Mouse (Mus musculus) liver, embryonic 11.5 days (tissue): ENCODE results near the gene Isyna1. TPM values are rescaled to one million over a fixed set of nuclear protein-coding genes. Genes with fewer than 3 reads are reported as not detected.

Experiments
- ATAC-seq: fragments of 200-750 bp; cut with Nextera tagmentation; replicated peaks from 2 replicates; pipeline ENCODE4 v1.8.0; 2017; ENCODE audit warnings: moderate number of reproducible peaks, mild to moderate bottlenecking, moderate TSS enrichment, moderate library complexity; ENCODE audit not compliant: low FRiP score
- DNase-seq: peaks from one replicate; pipeline ENCODE4 v3.0.0-alpha.2; 2017; ENCODE audit warnings: low spot score
- H3K27ac ChIP-seq: fragments of 300-500 bp; sonication (generic); 2 replicates; pipeline ENCODE4 v1.5.1; 2014; ENCODE audit warnings: mild to moderate bottlenecking, low read depth, low read length, control low read depth
- H3K27me3 ChIP-seq: fragments of 300-500 bp; sonication (generic); replicated peaks from 2 replicates; pipeline ENCODE4 v1.6.1; 2014; ENCODE audit warnings: low read length, mixed read lengths; ENCODE audit not compliant: control insufficient read depth, insufficient read depth
- H3K36me3 ChIP-seq: fragments of 300-500 bp; sonication (generic); 2 replicates; pipeline ENCODE4 v1.6.1; 2014; ENCODE audit warnings: mild to moderate bottlenecking, low read length, moderate library complexity, mixed read lengths; ENCODE audit not compliant: control insufficient read depth, insufficient read depth
- H3K4me1 ChIP-seq: fragments of 300-500 bp; sonication (generic); replicated peaks from 2 replicates; pipeline ENCODE4 v1.6.1; 2014; ENCODE audit warnings: low read length, mixed read lengths; ENCODE audit not compliant: control insufficient read depth, insufficient read depth
- H3K4me2 ChIP-seq: fragments of 300-500 bp; sonication (generic); 2 replicates; pipeline ENCODE4 v1.6.1; 2014; ENCODE audit warnings: mild to moderate bottlenecking, control low read depth, moderate library complexity
- H3K4me3 ChIP-seq: fragments of 300-500 bp; sonication (generic); 2 replicates; pipeline ENCODE4 v1.5.1; 2014; ENCODE audit warnings: low read depth, low read length, control low read depth
- H3K9ac ChIP-seq: fragments of 300-500 bp; sonication (generic); 2 replicates; pipeline ENCODE4 v1.6.1; 2014; ENCODE audit warnings: low read depth, low read length, control low read depth
- H3K9me3 ChIP-seq: fragments of 300-500 bp; sonication (generic); 2 replicates; pipeline ENCODE4 v1.6.1; 2016; ENCODE audit warnings: low read length, inconsistent platforms, mixed read lengths; ENCODE audit not compliant: control insufficient read depth
- WGBS: fragments of 180-500 bp; shearing (Covaris S2); extraction: QIAGEN DNeasy Blood & Tissue Kit; methylation state at CpG from one replicate; pipeline ENCODE4 v1.1.7; 2014; 5-methylcytosine and 5-hydroxymethylcytosine counted together
- polyA plus RNA-seq: library from polyadenylated mRNA; unstranded; fragments of >200 nt; fragmentation: Nextera tagmentation; extraction: Ambion mirVana; gene quantifications from 2 replicates; pipeline ENCODE4 v1.2.1, GENCODE M21; 2014

The Isyna1 gene
- polyA plus RNA-seq, 1 experiment from 2014 or later: 177 TPM

DNA sequence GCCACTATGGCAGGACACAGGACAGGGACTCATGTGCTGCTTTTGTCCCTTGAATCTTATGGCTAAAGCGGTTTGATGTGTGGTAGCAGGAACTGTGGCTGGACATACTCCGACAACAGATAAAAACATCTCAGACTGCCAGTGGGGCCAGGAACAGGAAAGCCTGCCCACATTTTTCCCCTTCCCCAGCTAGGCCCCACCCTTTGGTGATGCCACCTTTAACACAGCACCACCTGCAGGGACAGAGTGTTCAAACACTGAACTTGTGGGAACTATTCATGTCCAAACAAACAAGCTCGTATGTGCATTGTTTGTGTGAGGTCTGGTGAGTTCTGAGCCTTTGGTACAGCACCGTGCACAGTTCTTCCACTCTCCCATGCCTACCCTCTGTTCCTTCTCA, 35.8 kb upstream of the Isyna1 start:
- ATAC-seq: no peak
- Histone ChIP-seq H3K4me1 (peaks cover 62% of the 10 kb centered on the region), H3K27ac (peak overlapping the region; percentile 5; the same call in 1 of the 2 replicates), H3K36me3 (no peaks in the 10 kb centered on the region), H3K9ac (no peak overlapping the region), H3K4me3 (no peak overlapping the region), H3K9me3 (no peaks in the 10 kb centered on the region), H3K4me2 (0 out of 2 replicates have a peak overlapping the region, but pooled peaks have one; percentile 24), H3K27me3 (no peaks in the 10 kb centered on the region)
- DNase-seq: no peak
- 41% methylated on average over 4 of the region's 4 CpGs for WGBS

DNA sequence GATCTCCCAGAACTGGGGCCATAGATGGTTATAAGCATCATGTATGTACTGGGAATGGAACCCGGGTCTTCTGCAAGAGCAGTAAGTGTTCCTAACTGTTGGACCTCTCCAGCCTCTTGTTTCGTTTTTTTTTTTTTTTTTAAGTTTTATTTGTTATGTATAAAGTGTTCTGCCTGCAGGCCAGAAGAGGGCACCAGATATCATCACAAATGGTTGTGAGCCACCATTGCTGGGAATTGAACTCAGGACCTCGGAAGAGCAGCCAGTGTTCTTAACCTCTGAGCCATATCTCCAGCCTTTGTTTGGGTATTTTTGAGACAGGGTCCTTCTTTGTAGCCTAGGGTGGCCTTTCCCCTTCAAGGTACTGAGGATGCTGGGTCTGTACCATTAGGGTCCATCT, 35.2 kb upstream of the Isyna1 start:
- no peak overlapping the region for H3K4me3 ChIP-seq
- H3K36me3 ChIP-seq: no peaks in the 10 kb centered on the region
- H3K27me3 ChIP-seq: no peaks in the 10 kb centered on the region
- H3K4me1 ChIP-seq: peaks cover 57% of the 10 kb centered on the region
- no peak overlapping the region for H3K27ac ChIP-seq
- no peak overlapping the region for H3K9ac ChIP-seq
- no peaks in the 10 kb centered on the region for H3K9me3 ChIP-seq
- 72% methylated on average over 3 of the region's 3 CpGs for WGBS
- DNase-seq: no peak
- no peak for ATAC-seq
- H3K4me2 ChIP-seq: no peak overlapping the region

DNA sequence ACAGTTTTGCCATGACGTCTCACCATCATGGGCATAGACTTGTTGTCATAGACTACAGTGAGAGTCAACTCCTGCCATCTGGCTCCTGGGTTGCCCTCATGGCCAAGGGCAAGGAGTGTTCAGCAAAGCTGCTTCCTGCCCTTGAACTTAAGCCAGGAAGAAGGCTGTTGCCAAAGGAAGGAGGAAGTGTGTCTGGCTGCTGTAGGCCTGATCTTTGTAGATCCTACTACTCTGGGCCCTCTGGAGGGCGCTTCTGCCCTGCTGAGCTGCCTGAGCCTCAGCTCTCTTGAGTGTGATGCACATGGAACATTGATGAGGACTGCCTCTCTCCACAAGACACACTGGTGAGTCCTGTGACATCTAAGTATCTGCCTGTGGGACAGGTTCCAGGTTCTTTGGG, 34.1 kb upstream of the Isyna1 start:
- 62% methylated on average over 2 of the region's 2 CpGs for WGBS
- DNase-seq (no peak), ATAC-seq (peak; percentile 22; the same call in 1 of the 2 replicates)
- Histone ChIP-seq H3K4me1 (peaks cover 68% of the 10 kb centered on the region), H3K27ac (no peak overlapping the region), H3K9ac (no peak overlapping the region), H3K9me3 (no peaks in the 10 kb centered on the region), H3K4me3 (no peak overlapping the region), H3K36me3 (no peaks in the 10 kb centered on the region), H3K4me2 (no peak overlapping the region), H3K27me3 (no peaks in the 10 kb centered on the region)

DNA sequence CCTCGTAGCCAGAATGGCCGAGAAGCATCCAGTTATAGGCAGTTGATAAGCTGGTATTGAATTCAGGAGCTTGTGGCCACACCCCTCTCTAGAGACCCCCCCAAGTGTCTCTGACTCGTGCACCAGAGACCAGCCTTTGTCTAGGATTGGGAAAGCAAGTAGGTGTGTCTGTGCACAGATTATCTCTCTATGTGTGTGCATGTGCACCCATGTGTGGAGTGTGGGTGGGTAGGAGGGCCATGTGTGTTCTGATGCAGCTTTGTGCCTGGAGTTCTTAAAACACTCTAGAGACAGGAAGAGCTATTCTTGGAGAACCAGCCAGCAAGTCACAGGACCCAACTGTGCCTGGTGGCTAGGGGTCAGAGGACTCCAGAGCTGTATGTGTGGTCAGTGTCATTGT, 33.6 kb upstream of the Isyna1 start:
- no peaks in the 10 kb centered on the region for H3K36me3 ChIP-seq
- 55% methylated on average over 3 of the region's 3 CpGs for WGBS
- H3K4me2 ChIP-seq: peak overlapping the region; percentile 28; the same call in 1 of the 2 replicates
- H3K27ac ChIP-seq: peak overlapping the region; percentile 51
- H3K27me3 ChIP-seq: no peaks in the 10 kb centered on the region
- no peaks in the 10 kb centered on the region for H3K9me3 ChIP-seq
- no peak for ATAC-seq
- peaks cover 72% of the 10 kb centered on the region for H3K4me1 ChIP-seq
- no peak for DNase-seq
- H3K9ac ChIP-seq: no peak overlapping the region
- H3K4me3 ChIP-seq: no peak overlapping the region

DNA sequence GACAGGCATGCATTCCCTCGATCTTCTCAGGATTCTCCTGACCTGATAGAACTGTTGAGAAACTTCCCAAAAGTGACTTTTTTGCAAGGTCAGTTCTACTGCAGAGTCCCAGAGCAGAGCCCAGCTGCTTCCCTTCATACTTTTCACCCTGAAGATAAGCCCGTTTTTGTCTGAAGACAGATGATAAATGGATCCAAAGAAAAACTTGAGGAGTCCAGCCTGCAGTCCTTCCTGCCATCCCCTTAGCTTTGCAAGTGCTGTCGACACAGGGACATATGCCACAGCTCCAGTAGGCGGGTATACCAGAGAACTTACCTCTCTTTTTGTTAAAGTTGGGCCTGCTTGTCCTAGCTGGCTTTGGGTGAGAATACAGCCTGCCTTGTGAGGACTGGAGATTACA, 32.8 kb upstream of the Isyna1 start:
- Histone ChIP-seq H3K36me3 (no peaks in the 10 kb centered on the region), H3K27ac (peak overlapping the region; percentile 51), H3K9me3 (no peaks in the 10 kb centered on the region), H3K9ac (no peak overlapping the region), H3K27me3 (no peaks in the 10 kb centered on the region), H3K4me1 (peaks cover 74% of the 10 kb centered on the region), H3K4me2 (peak overlapping the region; percentile 26), H3K4me3 (no peak overlapping the region)
- 37% methylated on average over 4 of the region's 4 CpGs for WGBS
- ATAC-seq (no peak), DNase-seq (no peak)

DNA sequence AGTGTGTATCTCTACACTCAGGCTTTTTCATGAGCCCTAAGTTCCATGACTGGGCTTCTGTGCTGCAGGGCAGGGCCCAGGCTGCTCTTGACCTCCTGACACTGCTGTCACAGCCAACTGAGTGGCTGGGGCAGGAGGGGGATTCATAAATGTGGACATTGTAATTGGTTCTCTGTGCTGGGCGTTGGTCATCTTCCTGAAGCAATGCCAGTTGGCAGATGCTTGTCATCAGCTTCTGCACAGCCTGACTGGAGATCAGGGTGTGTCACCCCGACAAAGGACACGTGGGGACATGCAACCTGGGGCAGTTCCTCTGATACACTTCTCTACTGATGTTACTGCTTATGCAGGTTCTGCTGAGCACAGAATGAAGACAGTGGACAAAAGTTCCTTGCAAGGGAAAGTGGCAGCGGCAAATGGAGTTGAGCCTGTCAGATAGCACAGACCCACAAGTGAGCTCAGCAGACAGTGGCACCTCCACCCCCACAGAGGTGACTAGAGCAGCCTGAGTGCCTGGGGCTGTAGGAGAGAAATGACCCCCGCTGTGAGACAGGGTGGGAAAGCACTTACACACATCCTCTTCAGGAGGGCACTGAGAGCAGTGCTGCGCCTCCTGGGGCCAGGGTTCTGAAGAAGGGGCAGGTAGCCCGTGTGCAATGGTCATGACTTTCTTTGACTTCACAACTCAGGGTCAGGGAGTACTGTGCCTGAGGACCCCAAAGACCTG, 32.2 kb upstream of the Isyna1 start:
- Histone ChIP-seq H3K4me3 (no peak overlapping the region), H3K4me1 (peaks cover 74% of the 10 kb centered on the region), H3K9ac (no peak overlapping the region), H3K4me2 (peak overlapping the region; percentile 26; the same call in 1 of the 2 replicates), H3K27me3 (no peaks in the 10 kb centered on the region), H3K36me3 (no peaks in the 10 kb centered on the region), H3K27ac (peak overlapping the region; percentile 51; the same call in 1 of the 2 replicates), H3K9me3 (no peaks in the 10 kb centered on the region)
- DNase-seq (no peak), ATAC-seq (no peak; the same call in 1 of the 2 replicates)
- 61% methylated on average over 7 of the region's 7 CpGs for WGBS

DNA sequence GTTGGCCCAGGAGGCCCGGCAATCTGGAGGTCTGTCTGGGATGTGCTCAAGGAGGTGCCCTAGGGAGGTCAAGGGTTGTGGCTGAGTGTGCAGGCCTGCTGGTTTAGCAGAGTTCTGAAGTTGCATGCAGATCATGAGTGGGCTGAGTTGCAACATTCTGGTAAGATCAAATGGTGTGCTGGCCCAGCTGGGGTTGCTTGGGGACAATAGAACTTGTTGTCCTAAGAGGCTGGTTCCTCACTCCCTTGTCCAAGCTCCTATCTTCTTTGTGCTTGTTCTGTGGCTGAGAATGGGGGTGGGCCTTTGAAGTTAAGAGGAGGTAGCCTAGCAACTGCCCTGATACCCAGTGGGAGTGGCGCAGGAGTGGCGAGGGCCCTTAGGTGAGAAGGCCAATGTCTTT, 31.4 kb upstream of the Isyna1 start:
- no peak overlapping the region for H3K27ac ChIP-seq
- H3K9me3 ChIP-seq: no peaks in the 10 kb centered on the region
- no peak overlapping the region for H3K9ac ChIP-seq
- WGBS: 54% methylated on average over 3 of the region's 3 CpGs
- peaks cover 66% of the 10 kb centered on the region for H3K4me1 ChIP-seq
- ATAC-seq (0 out of 2 replicates have a peak, but pooled peaks have one; percentile 23), DNase-seq (no peak)
- H3K4me2 ChIP-seq: no peak overlapping the region
- no peaks in the 10 kb centered on the region for H3K36me3 ChIP-seq
- no peak overlapping the region for H3K4me3 ChIP-seq
- H3K27me3 ChIP-seq: no peaks in the 10 kb centered on the region

DNA sequence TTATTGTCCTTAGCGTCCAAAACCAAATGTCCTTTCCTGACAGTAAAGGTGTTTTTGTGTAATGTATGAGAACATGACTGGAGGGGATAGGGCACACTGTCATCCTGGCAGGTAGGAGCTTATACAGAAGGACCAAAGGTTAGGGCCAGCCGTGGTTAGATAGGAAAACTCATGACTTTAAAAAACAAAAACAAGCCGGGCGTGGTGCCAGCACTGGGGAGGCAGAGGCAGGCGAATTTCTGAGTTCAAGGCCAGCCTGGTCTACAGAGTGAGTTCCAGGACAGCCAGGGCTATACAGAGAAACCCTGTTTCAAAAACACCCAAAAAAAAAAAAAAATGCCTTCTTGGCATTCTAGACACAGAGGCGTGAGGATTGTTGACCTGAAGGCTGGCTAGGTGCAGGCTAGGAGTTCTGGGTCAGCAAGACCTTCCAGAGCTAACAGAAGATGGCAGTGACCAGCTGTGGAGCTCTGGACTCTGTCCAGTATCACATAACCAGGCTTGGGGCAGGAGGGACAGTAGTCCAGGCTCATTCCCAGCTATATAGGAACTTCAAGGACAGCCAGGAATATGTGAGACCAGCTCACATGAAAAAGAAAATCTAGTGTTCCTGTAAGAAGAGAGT, 30.3 kb upstream of the Isyna1 start:
- no peak for DNase-seq

More for the DNA sequence above, 30.3 kb upstream of the Isyna1 start:
- no peak for ATAC-seq
- 81% methylated on average over 6 of the region's 6 CpGs for WGBS
- H3K4me1 ChIP-seq: peaks cover 55% of the 10 kb centered on the region
- no peak overlapping the region for H3K27ac ChIP-seq
- H3K36me3 ChIP-seq: no peaks in the 10 kb centered on the region
- no peak overlapping the region for H3K9ac ChIP-seq
- no peak overlapping the region for H3K4me2 ChIP-seq
- H3K9me3 ChIP-seq: no peaks in the 10 kb centered on the region
- H3K4me3 ChIP-seq: no peak overlapping the region
- no peaks in the 10 kb centered on the region for H3K27me3 ChIP-seq
